Mouse (Mus musculus) midbrain, embryonic 13.5 days (tissue): ENCODE measurements around the gene Snrpd3. TPM values are rescaled to one million over a fixed set of nuclear protein-coding genes. Genes with fewer than 3 reads are reported as not detected.
"Not testable (repeated sequence)": the region's sequence is repeated elsewhere in the genome, so short reads cannot be mapped to it uniquely, and the experiment has no call there.

Experiments used
- ATAC-seq: fragments of 200-750 bp; cut with Nextera tagmentation; 2 replicates; pipeline ENCODE4 v1.8.0; 2017; ENCODE audit warnings: mild to moderate bottlenecking, moderate TSS enrichment, moderate library complexity
- H3K27ac ChIP-seq: fragments of 300-500 bp; sonication (generic); 2 replicates; pipeline ENCODE4 v1.5.1; 2015; ENCODE audit warnings: inconsistent platforms, mild to moderate bottlenecking, moderate library complexity
- H3K27me3 ChIP-seq: fragments of 300-500 bp; sonication (generic); 2 replicates; pipeline ENCODE4 v1.6.1; 2015; ENCODE audit warnings: mild to moderate bottlenecking, inconsistent platforms
- H3K36me3 ChIP-seq: fragments of 300-500 bp; sonication (generic); 2 replicates; pipeline ENCODE4 v1.6.1; 2015; ENCODE audit warnings: mild to moderate bottlenecking, inconsistent platforms
- H3K4me1 ChIP-seq: fragments of 300-500 bp; sonication (generic); replicated peaks from 2 replicates; pipeline ENCODE4 v1.6.1; 2015; ENCODE audit warnings: inconsistent platforms
- H3K4me2 ChIP-seq: fragments of 300-500 bp; sonication (generic); replicated peaks from 2 replicates; pipeline ENCODE4 v1.6.1; 2015; ENCODE audit warnings: moderate library complexity, mild to moderate bottlenecking, inconsistent platforms
- H3K4me3 ChIP-seq: fragments of 300-500 bp; sonication (generic); replicated peaks from 2 replicates; pipeline ENCODE4 v1.5.1; 2015; ENCODE audit warnings: mild to moderate bottlenecking, inconsistent platforms
- H3K9ac ChIP-seq: fragments of 300-500 bp; sonication (generic); replicated peaks from 2 replicates; pipeline ENCODE4 v1.6.1; 2015; ENCODE audit warnings: mild to moderate bottlenecking, inconsistent platforms
- H3K9me3 ChIP-seq: fragments of 300-500 bp; sonication (generic); 2 replicates; pipeline ENCODE4 v1.6.1; 2016; ENCODE audit warnings: mild to moderate bottlenecking, inconsistent platforms
- WGBS: fragments of 180-500 bp; shearing (Covaris S2); methylation state at CpG from one replicate; pipeline ENCODE4 v1.1.7; 2015; 5-methylcytosine and 5-hydroxymethylcytosine counted together
- polyA plus RNA-seq: library from polyadenylated mRNA; unstranded; fragments of >200 nt; fragmentation: Nextera tagmentation; extraction: Ambion mirVana; gene quantifications from 2 replicates; pipeline ENCODE4 v1.2.1, GENCODE M21; 2015

Snrpd3 gene
- polyA plus RNA-seq, 1 experiment from 2014 or later: 167 TPM

DNA sequence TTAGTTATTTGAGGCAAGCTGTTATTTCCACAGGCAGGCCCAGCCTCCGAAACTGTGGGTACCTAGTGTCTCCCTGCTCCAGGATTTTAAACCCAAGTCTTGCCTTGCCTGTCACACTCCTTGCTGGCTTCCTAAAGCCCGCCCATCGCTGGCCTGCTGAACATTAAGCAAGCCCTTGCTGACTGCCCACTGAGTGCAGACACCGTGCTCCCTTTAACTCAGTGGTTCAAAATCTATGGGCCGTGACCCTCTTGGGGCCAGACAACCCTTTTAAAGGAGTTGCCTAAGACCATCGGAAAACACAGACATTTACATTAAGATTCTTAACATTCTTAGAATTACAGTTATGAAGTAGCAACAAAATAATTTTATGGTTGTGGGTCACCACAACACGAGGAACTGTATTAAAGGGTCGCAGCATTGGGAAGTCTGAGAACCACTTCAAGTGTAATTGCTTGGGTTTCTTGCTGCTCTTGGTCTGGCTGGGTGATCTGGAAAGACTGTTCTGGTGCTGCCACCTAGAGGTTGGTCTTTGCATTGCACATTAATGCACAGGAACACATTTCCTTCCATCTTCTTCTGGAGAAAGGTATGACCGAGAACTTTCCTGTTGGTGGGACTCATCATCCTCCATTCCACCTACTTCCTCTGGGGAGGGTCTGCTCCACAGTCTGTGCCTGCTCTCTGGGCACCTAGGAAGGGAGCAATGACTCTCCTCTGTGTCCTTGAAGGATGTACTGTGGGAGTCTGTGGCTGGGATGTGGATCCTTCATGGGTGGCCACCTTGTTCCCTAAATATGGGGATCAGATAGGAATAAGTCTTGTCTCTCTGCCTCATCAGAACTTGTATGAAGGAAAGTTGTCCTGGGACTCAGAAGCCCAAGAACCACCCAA, 31.0 kb upstream of the Snrpd3 start:
- Histone ChIP-seq H3K9ac (no peak overlapping the region), H3K4me3 (no peak overlapping the region), H3K36me3 (no peaks in the 10 kb centered on the region), H3K27ac (no peak overlapping the region), H3K4me1 (no peaks in the 10 kb centered on the region), H3K9me3 (no peaks in the 10 kb centered on the region), H3K4me2 (no peak overlapping the region), H3K27me3 (no peaks in the 10 kb centered on the region)
- WGBS: 48% methylated on average over 9 of the region's 9 CpGs
- peak; percentile 63; the same call in 1 of the 2 replicates for ATAC-seq

DNA sequence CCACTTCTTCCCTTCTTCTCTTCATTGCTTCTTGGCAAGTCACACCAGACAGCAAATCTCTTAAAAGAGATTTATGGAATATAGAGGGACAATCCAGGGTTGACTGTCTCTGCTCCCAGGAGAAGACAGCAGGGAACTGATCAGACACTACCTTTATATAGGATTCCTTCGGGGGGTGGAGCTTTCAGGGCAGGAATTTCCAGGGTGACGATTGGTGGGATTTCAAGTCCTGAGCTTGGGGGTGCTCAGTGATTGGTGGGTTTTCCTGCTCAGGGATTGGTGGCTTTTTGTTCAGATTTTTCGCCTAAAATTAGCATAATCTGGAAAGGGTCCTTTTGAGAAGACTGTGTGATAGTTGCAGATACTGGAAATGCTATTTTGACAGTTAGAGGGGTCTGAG, 30.2 kb upstream of the Snrpd3 start:
- 74% methylated on average over 3 of the region's 3 CpGs for WGBS
- H3K4me1 ChIP-seq: no peaks in the 10 kb centered on the region
- H3K4me3 ChIP-seq: no peak overlapping the region
- no peaks in the 10 kb centered on the region for H3K9me3 ChIP-seq
- no peak overlapping the region for H3K4me2 ChIP-seq
- H3K9ac ChIP-seq: no peak overlapping the region
- no peaks in the 10 kb centered on the region for H3K36me3 ChIP-seq
- H3K27me3 ChIP-seq: no peaks in the 10 kb centered on the region
- no peak for ATAC-seq
- no peak overlapping the region for H3K27ac ChIP-seq

DNA sequence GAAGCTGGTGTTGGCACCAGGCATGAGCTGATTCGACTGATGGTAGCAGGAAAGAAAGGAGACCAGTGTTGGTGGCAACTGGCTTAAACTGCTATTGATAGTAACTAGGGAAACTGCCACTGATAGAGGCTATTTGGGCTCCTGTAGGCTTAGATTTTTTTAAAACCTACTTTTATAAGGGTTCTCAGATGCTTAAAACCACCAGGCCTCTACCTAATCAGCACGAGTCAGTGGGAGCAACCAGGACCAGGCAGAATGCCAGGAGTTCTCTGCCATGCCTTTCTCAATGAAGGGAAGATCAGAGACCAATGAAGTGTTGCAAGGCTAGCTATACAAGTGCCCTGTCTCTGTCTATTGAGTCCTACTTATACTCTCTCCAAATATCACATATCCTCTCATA, 27.8 kb upstream of the Snrpd3 start:
- Histone ChIP-seq H3K4me1 (no peaks in the 10 kb centered on the region), H3K4me2 (no peak overlapping the region), H3K27ac (no peak overlapping the region), H3K9me3 (no peaks in the 10 kb centered on the region), H3K9ac (no peak overlapping the region), H3K36me3 (no peaks in the 10 kb centered on the region), H3K4me3 (no peak overlapping the region), H3K27me3 (no peaks in the 10 kb centered on the region)
- no peak for ATAC-seq
- WGBS: 80% methylated on average over 2 of the region's 2 CpGs

DNA sequence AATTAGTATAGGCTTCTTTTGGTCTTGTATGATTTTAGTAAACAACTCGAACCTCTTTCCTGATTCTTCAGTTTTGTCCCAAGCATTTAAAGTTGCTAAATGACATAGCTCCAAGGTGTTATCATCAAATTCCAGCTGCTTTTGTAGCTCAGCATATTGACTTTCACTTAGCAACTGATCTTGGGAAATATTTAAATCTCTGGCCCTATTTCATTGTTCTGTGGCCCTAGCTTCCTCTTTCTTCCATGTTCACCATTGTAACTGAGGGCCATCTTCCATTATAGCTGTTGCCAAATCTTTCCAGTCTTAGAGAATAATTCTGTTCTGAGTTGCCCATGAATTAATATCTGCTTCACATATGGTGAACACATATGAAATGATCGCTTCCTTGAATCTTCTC, 26.6 kb upstream of the Snrpd3 start:
- no peaks in the 10 kb centered on the region for H3K36me3 ChIP-seq
- 87% methylated on average over 2 of the region's 2 CpGs for WGBS
- H3K4me1 ChIP-seq: no peaks in the 10 kb centered on the region
- H3K27me3 ChIP-seq: no peaks in the 10 kb centered on the region
- no peak overlapping the region for H3K4me2 ChIP-seq
- ATAC-seq: no peak
- no peak overlapping the region for H3K27ac ChIP-seq
- no peak overlapping the region for H3K4me3 ChIP-seq
- H3K9ac ChIP-seq: no peak overlapping the region
- no peaks in the 10 kb centered on the region for H3K9me3 ChIP-seq

DNA sequence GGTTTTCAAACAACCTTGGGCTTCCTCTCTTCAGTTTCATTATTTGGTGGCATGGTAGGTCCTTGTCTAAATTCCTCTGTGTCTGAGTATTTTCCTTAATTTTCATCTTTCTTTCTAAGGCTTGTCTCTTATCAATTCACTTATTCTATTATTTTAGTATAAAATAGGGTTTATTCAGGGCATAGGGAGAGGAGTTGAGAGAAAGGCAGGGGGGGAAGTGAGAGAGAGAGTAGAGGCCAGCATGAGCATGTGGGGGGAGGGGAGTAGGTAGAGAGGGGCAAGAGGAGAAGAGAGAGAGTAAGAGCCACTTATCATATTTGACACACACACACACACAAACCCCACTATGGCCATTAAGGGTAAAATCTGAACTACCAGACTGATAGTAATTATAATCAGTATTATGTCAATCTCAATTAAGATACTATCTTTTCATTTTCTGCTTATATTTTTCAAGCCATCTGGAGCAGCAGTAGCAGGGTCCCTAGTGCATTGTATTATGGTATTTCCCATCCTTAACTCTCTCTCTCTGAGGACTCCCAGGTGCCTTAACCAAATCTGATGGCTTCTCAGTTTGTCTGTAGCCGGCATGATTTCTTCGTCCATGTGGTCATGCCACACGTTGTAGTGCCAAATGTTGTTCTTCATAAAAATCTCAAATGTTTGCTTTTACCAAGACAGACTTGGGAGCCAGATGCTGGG, 26.0 kb upstream of the Snrpd3 start:
- no peaks in the 10 kb centered on the region for H3K9me3 ChIP-seq
- H3K27ac ChIP-seq: no peak overlapping the region
- WGBS: 85% methylated on average over 3 of the region's 3 CpGs
- no peak for ATAC-seq
- no peaks in the 10 kb centered on the region for H3K36me3 ChIP-seq
- no peak overlapping the region for H3K4me3 ChIP-seq
- no peak overlapping the region for H3K9ac ChIP-seq
- no peaks in the 10 kb centered on the region for H3K4me1 ChIP-seq
- no peak overlapping the region for H3K4me2 ChIP-seq
- no peaks in the 10 kb centered on the region for H3K27me3 ChIP-seq

DNA sequence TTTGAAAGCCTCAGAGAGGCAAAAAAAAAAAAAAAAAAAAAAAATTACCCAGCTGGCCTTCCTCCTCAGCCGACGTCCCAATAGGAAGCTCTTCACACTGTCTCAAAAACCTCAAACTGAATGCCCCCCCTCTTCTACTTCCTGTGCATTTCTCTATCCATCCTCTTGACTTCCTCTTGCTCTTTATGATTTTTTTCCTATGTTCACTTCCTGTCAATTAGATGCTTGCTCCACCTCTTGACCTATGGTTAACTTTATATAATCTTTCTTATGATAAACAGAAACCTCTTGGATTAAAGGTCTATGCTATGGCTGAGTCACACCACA, 25.5 kb upstream of the Snrpd3 start:
- 83% methylated on average over 2 of the region's 2 CpGs for WGBS
- no peak for ATAC-seq
- H3K4me3 ChIP-seq: no peak overlapping the region

GRCm38 (mm10) chr10:75495304-75495703, 22.0 kb upstream of the Snrpd3 start:
- Histone ChIP-seq H3K4me2 (no peak overlapping the region), H3K9me3 (no peaks in the 10 kb centered on the region), H3K4me1 (no peaks in the 10 kb centered on the region), H3K27ac (no peak overlapping the region), H3K36me3 (no peaks in the 10 kb centered on the region), H3K27me3 (no peaks in the 10 kb centered on the region), H3K9ac (no peak overlapping the region), H3K4me3 (no peak overlapping the region)
- ATAC-seq: no peak
- WGBS: 84% methylated on average over 6 of the region's 6 CpGs

More for the DNA sequence above, 25.5 kb upstream of the Snrpd3 start:
- no peak overlapping the region for H3K4me2 ChIP-seq
- H3K4me1 ChIP-seq: no peaks in the 10 kb centered on the region
- H3K27me3 ChIP-seq: no peaks in the 10 kb centered on the region
- no peak overlapping the region for H3K9ac ChIP-seq
- no peaks in the 10 kb centered on the region for H3K9me3 ChIP-seq
- no peak overlapping the region for H3K27ac ChIP-seq
- H3K36me3 ChIP-seq: no peaks in the 10 kb centered on the region

DNA sequence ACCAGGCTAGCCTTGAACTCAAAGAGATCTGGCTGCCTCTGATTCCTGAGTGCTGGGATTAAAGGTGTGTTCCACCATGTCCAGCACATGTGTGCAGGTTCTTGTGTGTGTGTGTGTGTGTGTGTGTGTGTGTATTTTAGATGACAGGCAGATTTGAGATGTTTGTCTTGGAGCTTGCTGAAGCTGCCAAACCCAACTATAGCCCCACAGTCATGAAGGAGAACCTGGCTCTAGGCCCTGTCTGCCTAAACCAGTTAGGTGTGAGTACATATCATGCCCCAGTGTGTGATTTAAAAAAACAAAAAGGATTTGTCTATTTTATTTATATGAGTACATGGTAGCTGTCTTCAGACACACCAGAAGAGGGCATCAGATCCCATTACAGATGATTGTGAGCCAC, 21.4 kb upstream of the Snrpd3 start:
- no peak for ATAC-seq
- Histone ChIP-seq H3K4me2 (no peak overlapping the region), H3K4me1 (no peaks in the 10 kb centered on the region)

GRCm38 (mm10) chr10:75499214-75499613, 18.1 kb upstream of the Snrpd3 start:
- H3K9ac ChIP-seq, H3K27me3 ChIP-seq, H3K4me1 ChIP-seq, H3K4me2 ChIP-seq, H3K4me3 ChIP-seq, H3K27ac ChIP-seq, H3K9me3 ChIP-seq, ATAC-seq, H3K36me3 ChIP-seq: not testable (repeated sequence)
- WGBS: 93% methylated on average over 7 of the region's 7 CpGs

More for the DNA sequence above, 21.4 kb upstream of the Snrpd3 start:
- Histone ChIP-seq H3K27ac (no peak overlapping the region), H3K36me3 (no peaks in the 10 kb centered on the region), H3K9ac (no peak overlapping the region), H3K27me3 (no peaks in the 10 kb centered on the region), H3K9me3 (no peaks in the 10 kb centered on the region), H3K4me3 (no peak overlapping the region)

DNA sequence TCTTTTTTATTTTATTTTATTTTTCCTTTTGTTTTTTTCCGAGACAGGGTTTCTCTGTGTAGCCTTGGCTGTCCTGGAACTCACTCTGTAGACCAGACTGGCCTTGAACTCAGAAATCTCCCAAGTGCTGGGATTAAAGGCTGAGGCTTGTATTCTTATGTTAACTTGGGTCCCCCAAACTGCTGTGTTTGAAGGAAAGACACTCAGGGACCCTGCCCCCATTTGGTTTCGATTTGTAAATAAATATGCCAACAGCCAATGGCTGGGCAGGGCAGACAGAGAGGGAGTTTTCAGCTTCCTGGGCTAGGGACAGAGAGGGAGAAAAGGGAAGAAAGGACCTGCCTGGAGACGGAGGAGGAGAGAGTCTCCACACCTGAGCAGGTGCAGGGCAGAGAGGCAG, 17.6 kb upstream of the Snrpd3 start:
- Histone ChIP-seq H3K4me2 (no peak overlapping the region), H3K27me3 (no peaks in the 10 kb centered on the region), H3K4me1 (no peaks in the 10 kb centered on the region), H3K9me3 (no peaks in the 10 kb centered on the region), H3K9ac (no peak overlapping the region), H3K27ac (no peak overlapping the region), H3K4me3 (no peak overlapping the region), H3K36me3 (peaks cover 11% of the 10 kb centered on the region; the same call in 1 of the 2 replicates)
- WGBS: 59% methylated on average over 3 of the region's 3 CpGs
- no peak for ATAC-seq

- Histone ChIP-seq H3K4me3 (no peak overlapping the region), H3K27me3 (no peaks in the 10 kb centered on the region), H3K4me2 (no peak overlapping the region), H3K9ac (no peak overlapping the region), H3K4me1 (no peaks in the 10 kb centered on the region), H3K27ac (no peak overlapping the region), H3K9me3 (no peaks in the 10 kb centered on the region), H3K36me3 (peaks cover 12% of the 10 kb centered on the region; the same call in 1 of the 2 replicates)
- ATAC-seq: no peak
- 74% methylated on average over 7 of the region's 7 CpGs for WGBS
These were observed 17.0 kb upstream of the Snrpd3 start for GRCm38 (mm10) chr10:75500345-75500744.

GRCm38 (mm10) chr10:75501641-75502040, 15.7 kb upstream of the Snrpd3 start:
- ATAC-seq: no peak
- Histone ChIP-seq H3K4me3 (no peak overlapping the region), H3K36me3 (peaks cover 16% of the 10 kb centered on the region), H3K27me3 (no peaks in the 10 kb centered on the region), H3K4me1 (no peaks in the 10 kb centered on the region), H3K9ac (no peak overlapping the region), H3K4me2 (no peak overlapping the region), H3K27ac (no peak overlapping the region), H3K9me3 (no peaks in the 10 kb centered on the region)
- 94% methylated on average over 1 of the region's 1 CpGs for WGBS
